Mouse (Mus musculus): Measurements from ENCODE around the gene Atp2b1. TPM values are rescaled to one million over a fixed set of nuclear protein-coding genes. Genes with fewer than 3 reads are reported as not detected.
A peak's percentile ranks its signal among the peaks of the same experiment; 100 is the strongest.

Gene Atp2b1
- total RNA-seq (2012; rRNA removed), result 66.8 and 85.7 TPM in 2 replicates

DNA sequence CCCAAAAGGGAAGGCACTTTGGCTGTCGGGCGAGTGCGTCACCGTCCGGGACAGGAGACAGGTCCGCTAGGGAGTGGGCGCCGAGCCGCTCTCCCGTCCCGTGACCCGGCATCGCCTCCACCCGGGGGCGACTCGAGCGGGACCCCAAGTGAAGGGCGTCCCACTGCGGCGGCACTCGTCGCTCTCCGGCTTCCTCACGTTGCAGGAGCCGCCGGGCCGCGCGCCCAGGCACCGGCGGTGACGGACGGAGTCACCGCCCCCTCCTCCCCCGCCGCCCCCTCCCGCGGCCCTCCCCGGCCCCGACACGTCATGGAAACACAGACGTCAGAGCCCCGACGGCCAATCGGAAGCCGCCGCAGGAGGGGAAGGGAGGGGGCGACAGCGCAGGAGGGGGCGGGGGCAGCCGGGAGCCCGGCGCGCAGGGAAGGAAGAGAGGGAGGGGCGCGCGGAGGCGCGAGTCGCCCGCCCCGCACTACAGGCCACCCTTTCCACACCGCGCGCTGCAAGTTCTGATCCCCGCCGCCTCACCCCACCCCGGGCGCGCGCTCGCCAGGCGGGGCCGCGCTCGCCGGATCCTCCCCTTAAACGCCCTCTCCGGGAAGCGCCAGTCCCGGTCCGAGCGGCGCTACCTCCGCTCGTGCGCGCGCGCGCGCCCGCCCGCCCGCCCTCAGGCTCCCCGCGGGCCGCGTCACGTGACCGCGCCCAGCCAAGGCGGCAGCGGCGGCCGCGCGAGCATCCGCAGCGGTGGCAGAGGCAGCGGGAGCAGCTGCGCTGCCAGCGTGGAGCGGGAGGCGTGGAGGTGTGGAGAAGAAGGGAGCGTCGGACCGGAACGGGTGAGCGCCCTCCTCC is at the start of gene Atp2b1:
Atp2b1 (plus strand) TSS at position 446 of the 849 bp plus-strand sequence.
- Histone ChIP-seq H3K9me3 (ENCODE audit: control insufficient read depth, insufficient read depth, low read depth, low read length) (no peaks in the 10 kb centered on the region), H3K9ac (ENCODE audit: insufficient read depth, low read depth, low read length, poor library complexity, severe bottlenecking) (peak within 1 kb of the TSS; percentile 98), H3K27ac (ENCODE audit: insufficient read depth, low read depth, low read length, poor library complexity, severe bottlenecking) (peak within 1 kb of the TSS; percentile 89), H3K4me3 (ENCODE audit: insufficient read depth in 1 of 2, low read depth in 1 of 2, low read length in 2 of 2, poor library complexity in 1 of 2, severe bottlenecking in 1 of 2) (peak within 1 kb of the TSS; percentile 99), H3K36me3 (ENCODE audit: control insufficient read depth, insufficient read depth, low read length, poor library complexity, severe bottlenecking) (no peaks in the 10 kb centered on the region), H3K4me1 (ENCODE audit: control insufficient read depth in 2 of 2, insufficient read depth in 2 of 2, low read length in 2 of 2, poor library complexity in 1 of 2) (no peaks in the 10 kb centered on the region)
- in situ Hi-C loops (cut with MboI; ENCODE audit: low sequenced_read_pairs in 2 of 2, unreplicated experiment in 2 of 2), result no loop called here
- peak; percentile 74 for DNase-seq (ENCODE audit: low read depth, low spot score)
- TF ChIP-seq HCFC1 (IDR thresholded peaks at IDR 0.05; ENCODE audit: borderline replicate concordance, insufficient read depth, low read length) (no peak), CHD2 (IDR thresholded peaks at IDR 0.05; ENCODE audit: low read depth, low read length) (no peak), ZC3H11A (IDR thresholded peaks at IDR 0.05; ENCODE audit: borderline replicate concordance, low read depth, low read length) (no peak), MAFK (IDR thresholded peaks at IDR 0.05; ENCODE audit: insufficient read depth, low read depth, low read length) (no peak), ZNF384 (IDR thresholded peaks at IDR 0.05; ENCODE audit: low read depth, low read length) (no peak)

DNA sequence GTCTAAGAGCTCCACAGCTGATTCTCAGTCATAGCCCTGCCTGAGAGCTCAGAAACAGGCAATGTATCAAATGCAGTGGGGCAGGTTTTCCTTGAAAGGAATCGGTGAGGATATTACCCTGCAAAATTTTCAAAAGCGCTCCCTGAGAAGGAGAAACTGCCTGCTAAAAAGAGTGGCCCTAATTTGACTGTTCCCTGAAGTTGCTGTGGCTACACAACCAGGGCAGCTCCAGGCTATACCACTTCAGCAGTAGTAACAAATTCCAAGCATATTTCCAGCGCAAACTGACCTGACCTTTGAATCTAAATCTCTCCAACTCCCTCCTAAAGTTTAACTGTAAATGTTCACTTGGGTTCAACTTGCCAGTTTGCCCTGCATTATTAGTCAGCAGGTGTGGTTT is 49.4 kb upstream of the Atp2b1 start:
- Histone ChIP-seq H3K9ac (ENCODE audit: insufficient read depth, low read depth, low read length, poor library complexity, severe bottlenecking) (no peak overlapping the region), H3K27ac (ENCODE audit: insufficient read depth, low read depth, low read length, poor library complexity, severe bottlenecking) (no peak overlapping the region), H3K4me3 (ENCODE audit: insufficient read depth in 1 of 2, low read depth in 1 of 2, low read length in 2 of 2, poor library complexity in 1 of 2, severe bottlenecking in 1 of 2) (no peak overlapping the region), H3K4me1 (ENCODE audit: control insufficient read depth in 2 of 2, insufficient read depth in 2 of 2, low read length in 2 of 2, poor library complexity in 1 of 2) (no peaks in the 10 kb centered on the region), H3K36me3 (ENCODE audit: control insufficient read depth, insufficient read depth, low read length, poor library complexity, severe bottlenecking) (no peaks in the 10 kb centered on the region), H3K9me3 (ENCODE audit: control insufficient read depth, insufficient read depth, low read depth, low read length) (no peaks in the 10 kb centered on the region)
- DNase-seq (ENCODE audit: low read depth, low spot score), result no peak
- TF ChIP-seq HCFC1 (IDR thresholded peaks at IDR 0.05; ENCODE audit: borderline replicate concordance, insufficient read depth, low read length), result no peak
- no peak for TF ChIP-seq CHD2 (IDR thresholded peaks at IDR 0.05; ENCODE audit: low read depth, low read length)
- TF ChIP-seq MAFK (IDR thresholded peaks at IDR 0.05; ENCODE audit: insufficient read depth, low read depth, low read length), result no peak
- no peak for TF ChIP-seq ZNF384 (IDR thresholded peaks at IDR 0.05; ENCODE audit: low read depth, low read length)
- no peak for TF ChIP-seq ZC3H11A (IDR thresholded peaks at IDR 0.05; ENCODE audit: borderline replicate concordance, low read depth, low read length)
- in situ Hi-C loops (cut with MboI; ENCODE audit: low sequenced_read_pairs in 2 of 2, unreplicated experiment in 2 of 2), result no loop called here

- H3K36me3 ChIP-seq (ENCODE audit: control insufficient read depth, insufficient read depth, low read length, poor library complexity, severe bottlenecking), result no peaks in the 10 kb centered on the region
- in situ Hi-C loops (cut with MboI; ENCODE audit: low sequenced_read_pairs in 2 of 2, unreplicated experiment in 2 of 2), result no loop called here
Measured at GRCm38 (mm10) chr10:98866836-98867370, 47.3 kb upstream of the Atp2b1 start.

GRCm38 (mm10) chr10:98868351-98868908 is 45.8 kb upstream of the Atp2b1 start:
- Histone ChIP-seq H3K9ac (ENCODE audit: insufficient read depth, low read depth, low read length, poor library complexity, severe bottlenecking) (no peak overlapping the region), H3K4me1 (ENCODE audit: control insufficient read depth in 2 of 2, insufficient read depth in 2 of 2, low read length in 2 of 2, poor library complexity in 1 of 2) (no peaks in the 10 kb centered on the region), H3K9me3 (ENCODE audit: control insufficient read depth, insufficient read depth, low read depth, low read length) (no peaks in the 10 kb centered on the region), H3K36me3 (ENCODE audit: control insufficient read depth, insufficient read depth, low read length, poor library complexity, severe bottlenecking) (no peaks in the 10 kb centered on the region), H3K4me3 (ENCODE audit: insufficient read depth in 1 of 2, low read depth in 1 of 2, low read length in 2 of 2, poor library complexity in 1 of 2, severe bottlenecking in 1 of 2) (no peak overlapping the region), H3K27ac (ENCODE audit: insufficient read depth, low read depth, low read length, poor library complexity, severe bottlenecking) (no peak overlapping the region)
- TF ChIP-seq CHD2 (IDR thresholded peaks at IDR 0.05; ENCODE audit: low read depth, low read length), result no peak
- no peak for TF ChIP-seq ZC3H11A (IDR thresholded peaks at IDR 0.05; ENCODE audit: borderline replicate concordance, low read depth, low read length)
- TF ChIP-seq MAFK (IDR thresholded peaks at IDR 0.05; ENCODE audit: insufficient read depth, low read depth, low read length), result no peak
- no peak for TF ChIP-seq ZNF384 (IDR thresholded peaks at IDR 0.05; ENCODE audit: low read depth, low read length)
- TF ChIP-seq HCFC1 (IDR thresholded peaks at IDR 0.05; ENCODE audit: borderline replicate concordance, insufficient read depth, low read length), result no peak
- no peak for DNase-seq (ENCODE audit: low read depth, low spot score)
- in situ Hi-C loops (cut with MboI; ENCODE audit: low sequenced_read_pairs in 2 of 2, unreplicated experiment in 2 of 2), result no loop called here

More at GRCm38 (mm10) chr10:98866836-98867370, 47.3 kb upstream of the Atp2b1 start:
- no peak for DNase-seq (ENCODE audit: low read depth, low spot score)
- Histone ChIP-seq H3K4me3 (ENCODE audit: insufficient read depth in 1 of 2, low read depth in 1 of 2, low read length in 2 of 2, poor library complexity in 1 of 2, severe bottlenecking in 1 of 2) (no peak overlapping the region), H3K9me3 (ENCODE audit: control insufficient read depth, insufficient read depth, low read depth, low read length) (no peaks in the 10 kb centered on the region), H3K9ac (ENCODE audit: insufficient read depth, low read depth, low read length, poor library complexity, severe bottlenecking) (no peak overlapping the region), H3K27ac (ENCODE audit: insufficient read depth, low read depth, low read length, poor library complexity, severe bottlenecking) (no peak overlapping the region), H3K4me1 (ENCODE audit: control insufficient read depth in 2 of 2, insufficient read depth in 2 of 2, low read length in 2 of 2, poor library complexity in 1 of 2) (no peaks in the 10 kb centered on the region)
- TF ChIP-seq ZC3H11A (IDR thresholded peaks at IDR 0.05; ENCODE audit: borderline replicate concordance, low read depth, low read length) (no peak), HCFC1 (IDR thresholded peaks at IDR 0.05; ENCODE audit: borderline replicate concordance, insufficient read depth, low read length) (no peak), CHD2 (IDR thresholded peaks at IDR 0.05; ENCODE audit: low read depth, low read length) (no peak), ZNF384 (IDR thresholded peaks at IDR 0.05; ENCODE audit: low read depth, low read length) (no peak), MAFK (IDR thresholded peaks at IDR 0.05; ENCODE audit: insufficient read depth, low read depth, low read length) (no peak)

Data from ES-E14 (cell line).